10 mouse cellular contexts compared by ENCODE assay signal in genomic region chr8:122737071-122737470, GRCm38 (mm10). TPM values are rescaled to one million over a fixed set of nuclear protein-coding genes. Genes with fewer than 3 reads are reported as not detected.
DNase-seq lines count a peak whose midpoint lies in the region; ATAC-seq and TF ChIP-seq lines count a peak whose summit lies in the region.
"Had no signal": no experiment of that assay in that cellular context is flagged by ENCODE, and none has a peak within 500 bp of the region (broad histone marks: within the 10 kb centered on the region; RNA-seq: fewer than 3 reads in every experiment).

No protein-coding gene starts in this region.

- DNase-seq in heart, adult 8-10 months (ENCODE audit: low spot score) = no peak
- DNase-seq in thymus, postnatal 4 days = peak; percentile 58
- no peak for DNase-seq in thymus, adult 2 months
- DNase-seq in hindbrain, postnatal 0 days (ENCODE audit: low spot score) = no peak
- DNase-seq in gastrocnemius, adult 18-20 months (ENCODE audit: low spot score) = no peak
- DNase-seq in right cerebral cortex, postnatal 36 days (ENCODE audit: low spot score in 2 of 2) = no peak
- DNase-seq in cerebellum, postnatal 36 days = no peak
- DNase-seq: layer of hippocampus, adult 9-11 months had no signal

- peak overlapping the region; percentile 51 for H3K4me2 ChIP-seq in heart, embryonic 13.5 days
- no peak overlapping the region for H3K4me2 ChIP-seq in hindbrain, postnatal 0 days (ENCODE audit: low read depth, low read length)

- no peak overlapping the region for H3K27ac ChIP-seq in heart, embryonic 13.5 days (replicated peaks)
- no peak overlapping the region for H3K27ac ChIP-seq in thymus, adult 2 months (ENCODE audit: control insufficient read depth, insufficient read depth, low read length)
- H3K27ac ChIP-seq in hindbrain, postnatal 0 days = peak overlapping the region; percentile 11; the same call in 1 of the 2 replicates
- H3K27ac ChIP-seq: macrophage had no signal

- peak overlapping the region; percentile 10; the same call in 1 of the 2 replicates for H3K4me3 ChIP-seq in heart, embryonic 13.5 days
- no peak overlapping the region for H3K4me3 ChIP-seq in thymus, adult 2 months (ENCODE audit: control insufficient read depth, insufficient read depth, low read length)
- no peak overlapping the region for H3K4me3 ChIP-seq in hindbrain, postnatal 0 days (ENCODE audit: low read length)

- WGBS in heart, embryonic 13.5 days = 38% methylated on average over 4 of the region's 4 CpGs
- 75% methylated on average over 4 of the region's 4 CpGs for WGBS in thymus, adult 2 months
- 61% methylated on average over 4 of the region's 4 CpGs for WGBS in hindbrain, postnatal 0 days

- H3K27me3 ChIP-seq in heart, embryonic 13.5 days (replicated peaks) = peaks cover 81% of the 10 kb centered on the region
- H3K27me3 ChIP-seq in thymus, adult 2 months (ENCODE audit: control insufficient read depth, insufficient read depth, low read length) = no peaks in the 10 kb centered on the region
- no peaks in the 10 kb centered on the region for H3K27me3 ChIP-seq in hindbrain, postnatal 0 days (ENCODE audit: insufficient read depth, low read length)

- no peak overlapping the region for H3K9ac ChIP-seq in heart, embryonic 13.5 days
- no peak overlapping the region for H3K9ac ChIP-seq in hindbrain, postnatal 0 days (replicated peaks; ENCODE audit: low read length)

- no peak for ATAC-seq in heart, embryonic 13.5 days (ENCODE audit: extremely low read depth, insufficient number of reproducible peaks, low FRiP score, low TSS enrichment)
- no peak for ATAC-seq in hindbrain, postnatal 0 days

- no peaks in the 10 kb centered on the region for H3K36me3 ChIP-seq in heart, embryonic 13.5 days
- H3K36me3 ChIP-seq in thymus, adult 2 months (ENCODE audit: control insufficient read depth, insufficient read depth, low read length) = no peaks in the 10 kb centered on the region
- H3K36me3 ChIP-seq in hindbrain, postnatal 0 days (ENCODE audit: insufficient read depth, low read length) = no peaks in the 10 kb centered on the region

- peaks cover 35% of the 10 kb centered on the region for H3K4me1 ChIP-seq in heart, embryonic 13.5 days
- H3K4me1 ChIP-seq in thymus, adult 2 months (replicated peaks; ENCODE audit: control insufficient read depth, insufficient read depth, low read length) = peaks cover 50% of the 10 kb centered on the region
- H3K4me1 ChIP-seq in hindbrain, postnatal 0 days (ENCODE audit: insufficient read depth, low read length) = peaks cover 33% of the 10 kb centered on the region

- TF ChIP-seq CTCF in thymus, adult 2 months (IDR thresholded peaks at IDR 0.05; ENCODE audit: borderline replicate concordance, control insufficient read depth, extremely low read depth, insufficient read depth, low read length, poor library complexity) = no peak
- no peak for TF ChIP-seq CTCF in hindbrain, postnatal 0 days (IDR thresholded peaks at IDR 0.05; ENCODE audit: low read depth)

- H3K9me3 ChIP-seq in heart, embryonic 13.5 days = no peaks in the 10 kb centered on the region
- no peaks in the 10 kb centered on the region for H3K9me3 ChIP-seq in hindbrain, postnatal 0 days (ENCODE audit: low read length)

- no peak for TF ChIP-seq POLR2A in thymus, adult 2 months (IDR thresholded peaks at IDR 0.05; ENCODE audit: control insufficient read depth, extremely low read depth, insufficient read depth, low read length, poor library complexity)

RNA-seq across cellular contexts. Expression of gene Cbfa2t3, which starts 38.2 kb away (rescaled TPM):
- 4.2 and 4.8 TPM in 2 replicates for polyA plus RNA-seq in heart, embryonic 13.5 days (2015; fragmentation: Nextera tagmentation; extraction: Ambion mirVana)
- total RNA-seq in heart, adult 8-10 months (2022) = 10 to 100 TPM; 15.1 to 22.1 (median 18.2) TPM
- 62.3 and 76.8 TPM in 2 replicates for polyA plus RNA-seq in thymus, adult 2 months (2012; rRNA removed)
- total RNA-seq in hindbrain, postnatal 0 days (2014; rRNA removed) = 9.2 and 10.0 TPM in 2 replicates
- polyA plus RNA-seq in hindbrain, postnatal 0 days (2015; fragmentation: Nextera tagmentation; extraction: Ambion mirVana) = 12.4 and 12.6 TPM in 2 replicates
- total RNA-seq in gastrocnemius, adult 18-20 months (2021) = 10 to 100 TPM; 16.1 to 25.9 TPM

RNA-seq across cellular contexts. Expression of gene Acsf3, which starts 38.2 kb away (rescaled TPM):
- 14.3 and 15.4 TPM in 2 replicates for polyA plus RNA-seq in heart, embryonic 13.5 days (2015; fragmentation: Nextera tagmentation; extraction: Ambion mirVana)
- total RNA-seq in heart, adult 8-10 months (2022) = 10 to 100 TPM; 35.2 to 36.2 (median 35.3) TPM
- 17.5 and 19.6 TPM in 2 replicates for polyA plus RNA-seq in thymus, adult 2 months (2012; rRNA removed)
- total RNA-seq in hindbrain, postnatal 0 days (2014; rRNA removed) = 19.9 and 22.3 TPM in 2 replicates
- 18.6 and 20.6 TPM in 2 replicates for polyA plus RNA-seq in hindbrain, postnatal 0 days (2015; fragmentation: Nextera tagmentation; extraction: Ambion mirVana)
- total RNA-seq in gastrocnemius, adult 18-20 months (2021) = 10 to 100 TPM; 12.4 to 12.9 TPM
